17 mouse cellular contexts compared by ENCODE assay signal in genomic region chr14:34253261-34253660, GRCm38 (mm10). TPM values are rescaled to one million over a fixed set of nuclear protein-coding genes. Genes with fewer than 3 reads are reported as not detected.
"Had no signal": no experiment of that assay in that cellular context is flagged by ENCODE, and none has a peak within 500 bp of the region (broad histone marks: within the 10 kb centered on the region; RNA-seq: fewer than 3 reads in every experiment).

No protein-coding gene starts in this region.

- H3K4me3 ChIP-seq: limb, embryonic 12.5 days; lung, embryonic 15.5 days; megakaryocyte, embryonic 14.5 days; midbrain, embryonic 15.5 days; neural tube, embryonic 12.5 days; stomach, embryonic 15.5 days had no signal

- H3K4me2 ChIP-seq: limb, embryonic 12.5 days; lung, embryonic 15.5 days; midbrain, embryonic 11.5 days; midbrain, embryonic 15.5 days; neural tube, embryonic 12.5 days; stomach, embryonic 15.5 days had no signal

- ATAC-seq: midbrain, embryonic 15.5 days had no signal

- H3K36me3 ChIP-seq: limb, embryonic 12.5 days; lung, embryonic 15.5 days; midbrain, embryonic 15.5 days; neural tube, embryonic 12.5 days; stomach, embryonic 15.5 days had no signal

- H3K9me3 ChIP-seq: limb, embryonic 12.5 days; lung, embryonic 15.5 days; megakaryocyte, embryonic 14.5 days; midbrain, embryonic 15.5 days; neural tube, embryonic 12.5 days; stomach, embryonic 15.5 days had no signal

- H3K27me3 ChIP-seq: limb, embryonic 12.5 days; lung, embryonic 15.5 days; megakaryocyte, embryonic 14.5 days; midbrain, embryonic 15.5 days; neural tube, embryonic 12.5 days; stomach, embryonic 15.5 days had no signal

- H3K4me1 ChIP-seq: limb, embryonic 12.5 days; lung, embryonic 15.5 days; megakaryocyte, embryonic 14.5 days; midbrain, embryonic 15.5 days; neural tube, embryonic 12.5 days; stomach, embryonic 15.5 days had no signal

- DNase-seq: kidney, adult 8-10 months; kidney, postnatal 36 days; lung, postnatal 14 days; right cerebral cortex, postnatal 4 days; thymus, adult 2 months; thymus, postnatal 25 days had no signal

- H3K9ac ChIP-seq: limb, embryonic 12.5 days; liver, embryonic 14.5 days; lung, embryonic 15.5 days; midbrain, embryonic 15.5 days; neural tube, embryonic 12.5 days; stomach, embryonic 15.5 days had no signal

- H3K27ac ChIP-seq: limb, embryonic 12.5 days; liver, embryonic 14.5 days; lung, embryonic 15.5 days; macrophage; midbrain, embryonic 15.5 days; neural tube, embryonic 12.5 days; stomach, embryonic 15.5 days had no signal

RNA-seq across cellular contexts. Expression of gene Syt15, which starts 33.9 kb away (rescaled TPM):
- total RNA-seq: monocyte, adult 5-6 weeks; neutrophil, adult 5-6 weeks had no signal
- polyA plus RNA-seq: macrophage had no signal

RNA-seq across cellular contexts. Expression of gene Gprin2, which starts 51.8 kb away (rescaled TPM):
- total RNA-seq: monocyte, adult 5-6 weeks; neutrophil, adult 5-6 weeks had no signal
- polyA plus RNA-seq: macrophage had no signal
